Mouse (Mus musculus): ENCODE measurements around the gene Cck.

- no peak for TF ChIP-seq CTCF (IDR thresholded peaks at IDR 0.05; ENCODE audit: insufficient read depth, low read length)
- no peak for TF ChIP-seq POLR2A (IDR thresholded peaks at IDR 0.05; ENCODE audit: borderline replicate concordance, extremely low read depth, low read depth, low read length)
Observed at GRCm38 (mm10) chr9:121456739-121457515, 38.6 kb downstream of the Cck start.

All from lung, adult 2 months (tissue).